Mouse (Mus musculus) spleen, adult 2 months (tissue): ENCODE results near the gene Cdh4. TPM values are rescaled to one million over a fixed set of nuclear protein-coding genes. Genes with fewer than 3 reads are reported as not detected.

Experiments
- DNase-seq, 2 experiments: peaks; one replicate each; pipeline versions ENCODE4 v3.0.0 to v3.0.0-alpha.2; 2012 to 2021; ENCODE audit warnings: low spot score in 2 of 2, low read depth in 1 of 2
- H3K27ac ChIP-seq: fragments of 200-500 bp; 2 replicates; pipeline ENCODE4 v1.5.1; 2012; ENCODE audit warnings: low read length, inconsistent platforms; ENCODE audit not compliant: insufficient read depth
- H3K27me3 ChIP-seq: fragments of 200-500 bp; 2 replicates; pipeline ENCODE4 v1.6.1; 2012; ENCODE audit warnings: mild to moderate bottlenecking, moderate library complexity, low read length, inconsistent platforms; ENCODE audit not compliant: control insufficient read depth, insufficient read depth
- H3K36me3 ChIP-seq: fragments of 200-500 bp; 2 replicates; pipeline ENCODE4 v1.6.1; 2012; ENCODE audit warnings: mild to moderate bottlenecking, low read length, inconsistent platforms; ENCODE audit not compliant: control insufficient read depth, insufficient read depth
- H3K4me1 ChIP-seq: fragments of 200-500 bp; 2 replicates; pipeline ENCODE4 v1.6.1; 2011; ENCODE audit warnings: inconsistent platforms; ENCODE audit not compliant: control insufficient read depth, insufficient read depth, insufficient read length
- H3K4me3 ChIP-seq: fragments of 200-500 bp; 2 replicates; pipeline ENCODE4 v1.5.1; 2011; ENCODE audit warnings: mild to moderate bottlenecking, inconsistent platforms; ENCODE audit not compliant: insufficient read depth, insufficient read length; ENCODE audit errors: extremely low read depth
- CTCF ChIP-seq: fragments of 200-500 bp; IDR thresholded peaks from 2 replicates; pipeline ENCODE4 v1.5.1; 2011; ENCODE audit warnings: mild to moderate bottlenecking, inconsistent platforms; ENCODE audit not compliant: insufficient read depth, insufficient read length, insufficient replicate concordance; ENCODE audit errors: extremely low read depth
- POLR2A ChIP-seq: fragments of 200-500 bp; IDR thresholded peaks from 2 replicates; pipeline ENCODE4 v1.6.1; 2011; ENCODE audit warnings: low read depth, low read length, inconsistent platforms
- WGBS: fragments of 180-500 bp; shearing (Covaris S2); methylation state at CpG from one replicate; pipeline ENCODE4 v1.1.7; 2018; 5-methylcytosine and 5-hydroxymethylcytosine counted together
- polyA plus RNA-seq: library from polyadenylated mRNA; depleted of rRNA; stranded (reverse); fragments of >200 nt; gene quantifications from 2 replicates; pipeline ENCODE4 v1.2.3, GENCODE M21; 2012

The Cdh4 gene
- polyA plus RNA-seq, 1 experiment, result 1.0 TPM

DNA sequence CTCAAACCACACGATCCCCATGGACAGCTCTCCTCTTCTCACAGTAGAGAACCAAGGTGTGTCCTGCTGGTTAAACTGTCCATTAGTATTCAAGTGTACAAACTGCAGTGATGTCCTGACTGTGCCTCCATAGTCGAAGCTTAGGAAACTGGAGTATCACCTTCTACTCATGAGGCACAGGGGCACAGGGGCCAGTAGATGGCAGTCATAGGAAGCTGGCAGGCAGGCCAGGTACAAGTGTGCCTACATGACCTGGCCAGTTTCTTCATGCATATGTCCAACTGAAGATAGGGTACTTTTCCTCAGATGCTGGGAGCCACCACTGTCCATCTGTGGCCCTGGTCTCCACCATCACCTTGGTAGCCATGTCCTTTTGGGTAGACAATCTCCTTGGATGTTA lies 472.0 kb downstream of the Cdh4 start:
- H3K27me3 ChIP-seq, result no peaks in the 10 kb centered on the region
- no peak overlapping the region for H3K27ac ChIP-seq
- H3K36me3 ChIP-seq, result peaks cover 21% of the 10 kb centered on the region
- WGBS, result 87% methylated on average over 2 of the region's 2 CpGs
- H3K4me3 ChIP-seq, result no peak overlapping the region
- no peak for DNase-seq
- no peaks in the 10 kb centered on the region for H3K4me1 ChIP-seq
- TF ChIP-seq POLR2A (no peak), CTCF (no peak)

- 51% methylated on average over 5 of the region's 5 CpGs for WGBS
- peak; percentile 39 to 66 for DNase-seq
- no peaks in the 10 kb centered on the region for H3K27me3 ChIP-seq
- TF ChIP-seq CTCF, result peak; percentile 84; the same call in 1 of the 2 replicates
- TF ChIP-seq POLR2A, result no peak
- no peak overlapping the region for H3K27ac ChIP-seq
- H3K36me3 ChIP-seq, result peaks cover 29% of the 10 kb centered on the region
- H3K4me1 ChIP-seq, result no peaks in the 10 kb centered on the region
- no peak overlapping the region for H3K4me3 ChIP-seq
Observed at GRCm38 (mm10) chr2:179916877-179917673, 474.8 kb downstream of the Cdh4 start.

DNA sequence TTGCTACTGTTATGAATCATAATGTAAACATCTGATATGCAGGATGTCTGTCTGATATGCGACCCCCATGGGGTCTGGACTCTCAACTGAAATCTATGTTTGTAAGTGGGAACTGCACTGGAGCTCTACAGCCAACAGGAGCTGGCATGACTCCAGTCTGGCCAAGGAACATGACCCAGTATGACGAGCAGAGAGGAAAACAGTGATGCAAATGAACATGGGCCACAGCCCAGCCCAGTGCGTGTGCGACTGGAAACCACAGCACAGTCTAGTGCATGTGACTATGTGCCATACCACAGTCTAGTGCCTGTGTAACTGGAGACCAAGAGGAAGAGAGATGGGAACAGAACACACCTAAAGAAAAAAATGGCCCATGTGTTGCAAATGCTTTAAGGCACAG lies 477.8 kb downstream of the Cdh4 start:
- TF ChIP-seq POLR2A (no peak), CTCF (no peak)
- Histone ChIP-seq H3K27me3 (no peaks in the 10 kb centered on the region), H3K36me3 (peaks cover 27% of the 10 kb centered on the region), H3K4me1 (no peaks in the 10 kb centered on the region), H3K27ac (no peak overlapping the region), H3K4me3 (no peak overlapping the region)
- 77% methylated on average over 4 of the region's 4 CpGs for WGBS
- DNase-seq, result no peak

- no peak overlapping the region for H3K27ac ChIP-seq
- 95% methylated on average over 8 of the region's 8 CpGs for WGBS
- no peak overlapping the region for H3K4me3 ChIP-seq
- DNase-seq, result no peak
- H3K4me1 ChIP-seq, result no peaks in the 10 kb centered on the region
- no peaks in the 10 kb centered on the region for H3K27me3 ChIP-seq
- peaks cover 27% of the 10 kb centered on the region for H3K36me3 ChIP-seq
- TF ChIP-seq CTCF, result no peak
- TF ChIP-seq POLR2A, result no peak
Observed at GRCm38 (mm10) chr2:179921021-179921653, 478.9 kb downstream of the Cdh4 start.

GRCm38 (mm10) chr2:179924038-179924437 lies 481.8 kb downstream of the Cdh4 start:
- Histone ChIP-seq H3K36me3 (peaks cover 30% of the 10 kb centered on the region), H3K4me3 (no peak overlapping the region), H3K27me3 (no peaks in the 10 kb centered on the region), H3K27ac (no peak overlapping the region), H3K4me1 (no peaks in the 10 kb centered on the region)
- TF ChIP-seq POLR2A, result no peak
- TF ChIP-seq CTCF, result no peak
- no peak for DNase-seq
- WGBS, result 93% methylated on average over 6 of the region's 6 CpGs

GRCm38 (mm10) chr2:179929166-179929565 lies 486.9 kb downstream of the Cdh4 start:
- H3K4me1 ChIP-seq, result no peaks in the 10 kb centered on the region
- no peak overlapping the region for H3K4me3 ChIP-seq
- no peaks in the 10 kb centered on the region for H3K27me3 ChIP-seq
- 98% methylated on average over 13 of the region's 13 CpGs for WGBS
- DNase-seq, result no peak
- H3K27ac ChIP-seq, result no peak overlapping the region
- peaks cover 24% of the 10 kb centered on the region for H3K36me3 ChIP-seq
- TF ChIP-seq CTCF (no peak), POLR2A (no peak)

- Histone ChIP-seq H3K4me1 (no peaks in the 10 kb centered on the region), H3K36me3 (peaks cover 24% of the 10 kb centered on the region), H3K27me3 (no peaks in the 10 kb centered on the region), H3K27ac (no peak overlapping the region), H3K4me3 (no peak overlapping the region)
- DNase-seq, result no peak
- TF ChIP-seq POLR2A (no peak), CTCF (no peak)
- WGBS, result 97% methylated on average over 16 of the region's 16 CpGs
Observed at GRCm38 (mm10) chr2:179931741-179932140, 489.5 kb downstream of the Cdh4 start.
